Mouse (Mus musculus) adrenal gland, postnatal 25 days (tissue): ENCODE measurements at regions not wholly inside any gene's neighbourhood (a gene's known extent, or its start where the extent isn't known, plus 50 kb on each side); places are given as distances from the start of the nearest gene placed in this dataset.

Source experiments
- DNase-seq: peaks from one replicate; pipeline ENCODE4 v3.0.0; 2021; ENCODE audit warnings: mixed read lengths

- DNase-seq, result no peak
These were observed 140.1 kb downstream of the Ppp4r2 start for GRCm38 (mm10) chr6:100973366-100974090.

GRCm38 (mm10) chr6:100974716-100975115 is 141.3 kb downstream of the Ppp4r2 start:
- DNase-seq, result no peak

GRCm38 (mm10) chr6:100975835-100976234 is 142.4 kb downstream of the Ppp4r2 start:
- no peak for DNase-seq

- no peak for DNase-seq
These were observed 143.8 kb downstream of the Ppp4r2 start for GRCm38 (mm10) chr6:100977201-100977691.

- DNase-seq, result no peak
These were observed 144.7 kb downstream of the Ppp4r2 start for GRCm38 (mm10) chr6:100978113-100978512.

- no peak for DNase-seq
These were observed 145.5 kb downstream of the Ppp4r2 start for GRCm38 (mm10) chr6:100978727-100979460.

GRCm38 (mm10) chr6:100980156-100980555 is 146.7 kb downstream of the Ppp4r2 start:
- DNase-seq, result peak; percentile 3

- no peak for DNase-seq
These were observed 151.4 kb downstream of the Ppp4r2 start for GRCm38 (mm10) chr6:100984861-100985260.

GRCm38 (mm10) chr6:100985334-100985937 is 152.0 kb downstream of the Ppp4r2 start:
- DNase-seq, result no peak

GRCm38 (mm10) chr6:100988521-100988920 is 155.1 kb downstream of the Ppp4r2 start:
- no peak for DNase-seq

- DNase-seq, result no peak
These were observed 160.0 kb downstream of the Ppp4r2 start for GRCm38 (mm10) chr6:100993421-100993820.

- no peak for DNase-seq
These were observed 162.6 kb downstream of the Ppp4r2 start for GRCm38 (mm10) chr6:100995874-100996560.

- no peak for DNase-seq
These were observed 164.9 kb downstream of the Ppp4r2 start for GRCm38 (mm10) chr6:100998285-100998684.

GRCm38 (mm10) chr6:101003901-101004300 is 170.5 kb downstream of the Ppp4r2 start:
- no peak for DNase-seq

- DNase-seq, result no peak
These were observed 188.2 kb downstream of the Ppp4r2 start for GRCm38 (mm10) chr6:101021650-101022049.

GRCm38 (mm10) chr6:101025816-101026215 is 192.4 kb downstream of the Ppp4r2 start:
- DNase-seq, result no peak

- DNase-seq, result no peak
These were observed 194.0 kb downstream of the Ppp4r2 start for GRCm38 (mm10) chr6:101027462-101027861.

- DNase-seq, result no peak
These were observed 196.0 kb downstream of the Ppp4r2 start for GRCm38 (mm10) chr6:101029436-101029835.

- DNase-seq, result no peak
These were observed 197.2 kb downstream of the Ppp4r2 start for GRCm38 (mm10) chr6:101030451-101031125.

- peak; percentile 56 for DNase-seq
These were observed 213.3 kb downstream of the Ppp4r2 start for GRCm38 (mm10) chr6:101046755-101047154.

GRCm38 (mm10) chr6:101047195-101047594 is 213.8 kb downstream of the Ppp4r2 start:
- no peak for DNase-seq

GRCm38 (mm10) chr6:101048431-101048830 is 215.0 kb downstream of the Ppp4r2 start:
- no peak for DNase-seq
